In genomic region chr9:118456405-118456804, GRCm38 (mm10) we compare ENCODE assay signal across 25 mouse cellular contexts. TPM values are rescaled to one million over a fixed set of nuclear protein-coding genes. Genes with fewer than 3 reads are reported as not detected.
A peak's percentile ranks its signal among the peaks of the same experiment; 100 is the strongest.
DNase-seq lines count a peak whose midpoint lies in the region; ATAC-seq and TF ChIP-seq lines count a peak whose summit lies in the region.
"Had no signal": no experiment of that assay in that cellular context is flagged by ENCODE, and none has a peak within 500 bp of the region (broad histone marks: within the 10 kb centered on the region; RNA-seq: fewer than 3 reads in every experiment).

No protein-coding gene starts in this region.

- H3K4me3 ChIP-seq in stomach, postnatal 0 days (ENCODE audit: low read depth, low read length): no peak overlapping the region
- H3K4me3 ChIP-seq in intestine, postnatal 0 days (ENCODE audit: low read depth, low read length): no peak overlapping the region
- H3K4me3 ChIP-seq: forebrain, embryonic 10.5 days; forebrain, embryonic 15.5 days; heart, embryonic 13.5 days; hindbrain, embryonic 12.5 days; hindbrain, embryonic 15.5 days had no signal

- H3K4me2 ChIP-seq in stomach, postnatal 0 days (replicated peaks; ENCODE audit: low read depth): no peak overlapping the region
- no peak overlapping the region for H3K4me2 ChIP-seq in intestine, postnatal 0 days (replicated peaks; ENCODE audit: low read depth)
- H3K4me2 ChIP-seq: forebrain, embryonic 15.5 days; heart, embryonic 13.5 days; hindbrain, embryonic 12.5 days; hindbrain, embryonic 15.5 days had no signal

- WGBS in stomach, postnatal 0 days: 30% methylated on average over 5 of the region's 6 CpGs
- 31% methylated on average over 6 of the region's 6 CpGs for WGBS in intestine, postnatal 0 days

- TF ChIP-seq EP300 in stomach, postnatal 0 days (optimal IDR thresholded peaks at IDR 0.05): no peak

- no peaks in the 10 kb centered on the region for H3K27me3 ChIP-seq in stomach, postnatal 0 days (ENCODE audit: control insufficient read depth, insufficient read depth, low read length)
- H3K27me3 ChIP-seq in intestine, postnatal 0 days (replicated peaks; ENCODE audit: control insufficient read depth, insufficient read depth, low read length): no peaks in the 10 kb centered on the region
- H3K27me3 ChIP-seq: hindbrain, embryonic 15.5 days had no signal

- ATAC-seq in CD4-positive, CD25-positive, alpha-beta regulatory T cell, adult 4 months: peak; percentile 36
- 0 out of 4 replicates have a peak, but pooled peaks have one; percentile 22 to 46 for ATAC-seq in hematopoietic stem cell, adult 5-6 weeks (replicated peaks in 1 of 2; ENCODE audit: insufficient read depth in 1 of 2, low FRiP score in 2 of 2, low TSS enrichment in 1 of 2, low read depth in 1 of 2, poor library complexity in 2 of 2, severe bottlenecking in 2 of 2)
- ATAC-seq in stomach, postnatal 0 days (ENCODE audit: low FRiP score, low TSS enrichment): 0 out of 2 replicates have a peak, but pooled peaks have one; percentile 40
- ATAC-seq in intestine, postnatal 0 days: no peak

- no peaks in the 10 kb centered on the region for H3K4me1 ChIP-seq in stomach, postnatal 0 days (replicated peaks; ENCODE audit: control insufficient read depth, insufficient read depth)
- H3K4me1 ChIP-seq in intestine, postnatal 0 days (replicated peaks; ENCODE audit: control insufficient read depth, insufficient read depth, low read length): no peaks in the 10 kb centered on the region
- H3K4me1 ChIP-seq: heart, embryonic 13.5 days; hindbrain, embryonic 15.5 days had no signal

- H3K36me3 ChIP-seq in stomach, postnatal 0 days (ENCODE audit: control insufficient read depth, insufficient read depth, low read length): no peaks in the 10 kb centered on the region
- no peaks in the 10 kb centered on the region for H3K36me3 ChIP-seq in intestine, postnatal 0 days (ENCODE audit: control insufficient read depth, insufficient read depth)
- H3K36me3 ChIP-seq: forebrain, embryonic 10.5 days; forebrain, embryonic 15.5 days; heart, embryonic 13.5 days; hindbrain, embryonic 12.5 days; hindbrain, embryonic 15.5 days had no signal

- DNase-seq in MEL-GATA-1-ER (ENCODE audit: extremely low read depth, low read depth): peak; percentile 6
- DNase-seq in stomach, postnatal 0 days (ENCODE audit: low spot score): no peak
- DNase-seq in heart, adult 11 months: no peak
- DNase-seq in kidney, postnatal 14 days: no peak
- DNase-seq in testis, postnatal 14 days (ENCODE audit: low spot score): no peak
- DNase-seq: adrenal gland, adult 2 months; adrenal gland, postnatal 25 days; cerebellum, adult 11-12 months; cerebellum, adult 8-10 months; cerebellum, postnatal 10 days; cerebellum, postnatal 36 days; gastrocnemius, postnatal 25 days; heart, adult 18-20 months; heart, postnatal 14 days; heart, postnatal 4 days; kidney, adult 11 months had no signal

- no peaks in the 10 kb centered on the region for H3K9me3 ChIP-seq in stomach, postnatal 0 days (ENCODE audit: control insufficient read depth, low read length)
- H3K9me3 ChIP-seq in intestine, postnatal 0 days (ENCODE audit: control insufficient read depth): no peaks in the 10 kb centered on the region
- H3K9me3 ChIP-seq: forebrain, embryonic 10.5 days; forebrain, embryonic 15.5 days; heart, embryonic 13.5 days; hindbrain, embryonic 12.5 days; hindbrain, embryonic 15.5 days had no signal

- H3K27ac ChIP-seq in stomach, postnatal 0 days (replicated peaks): no peak overlapping the region
- H3K27ac ChIP-seq in intestine, postnatal 0 days (ENCODE audit: low read depth, low read length): no peak overlapping the region
- H3K27ac ChIP-seq: forebrain, embryonic 10.5 days; forebrain, embryonic 15.5 days; heart, embryonic 13.5 days; hindbrain, embryonic 12.5 days; hindbrain, embryonic 15.5 days had no signal

- no peak for TF ChIP-seq CTCF in stomach, postnatal 0 days (IDR thresholded peaks at IDR 0.05; ENCODE audit: low read depth)
- no peak for TF ChIP-seq CTCF in intestine, postnatal 0 days (IDR thresholded peaks at IDR 0.05; ENCODE audit: low read depth)

- H3K9ac ChIP-seq in stomach, postnatal 0 days (ENCODE audit: low read length): no peak overlapping the region
- H3K9ac ChIP-seq in intestine, postnatal 0 days (ENCODE audit: low read depth, low read length): no peak overlapping the region
- H3K9ac ChIP-seq: forebrain, embryonic 15.5 days; heart, embryonic 13.5 days; hindbrain, embryonic 12.5 days; hindbrain, embryonic 15.5 days had no signal

RNA-seq across cellular contexts. Expression of gene Eomes, which starts 21.6 kb away (rescaled TPM):
- polyA plus RNA-seq in CD4-positive, CD25-positive, alpha-beta regulatory T cell, adult 4 months (2017; shearing (Covaris generic)): under 1 TPM; 0.28 to 0.54 TPM
- 0.30 TPM in 1 of 2 replicates, not detected in the other for total RNA-seq in hematopoietic stem cell, adult 5-6 weeks (2017)
- 0.07 and 0.11 TPM in 2 replicates for polyA plus RNA-seq in stomach, postnatal 0 days (2015; fragmentation: Nextera tagmentation; extraction: Ambion mirVana)
- polyA plus RNA-seq in intestine, postnatal 0 days (2015; fragmentation: Nextera tagmentation; extraction: Ambion mirVana): not detected in 2 replicates
- total RNA-seq: gastrocnemius, adult 8-10 months; gastrocnemius, postnatal 25 days; heart, postnatal 14 days; heart, postnatal 4 days had no signal
- polyA plus RNA-seq: heart, embryonic 13.5 days had no signal

RNA-seq across cellular contexts. Expression of gene Golga4, which starts 49.7 kb away (rescaled TPM):
- polyA plus RNA-seq in CD4-positive, CD25-positive, alpha-beta regulatory T cell, adult 4 months (2017; shearing (Covaris generic)): 10 to 100 TPM; 24.4 to 30.7 TPM
- total RNA-seq in hematopoietic stem cell, adult 5-6 weeks (2017): 95.7 and 123 TPM in 2 replicates
- polyA plus RNA-seq in stomach, postnatal 0 days (2015; fragmentation: Nextera tagmentation; extraction: Ambion mirVana): 34.2 and 37.0 TPM in 2 replicates
- 52.5 and 57.4 TPM in 2 replicates for polyA plus RNA-seq in intestine, postnatal 0 days (2015; fragmentation: Nextera tagmentation; extraction: Ambion mirVana)
